Mouse (Mus musculus) CH12.LX (cell line): Measurements from ENCODE around the gene Zdhhc18. TPM values are rescaled to one million over a fixed set of nuclear protein-coding genes. Genes with fewer than 3 reads are reported as not detected.

Source experiments
- DNase-seq: peaks from one replicate; pipeline ENCODE4 v3.0.0-alpha.2; 2013; ENCODE audit errors: extremely low read depth
- H3K27ac ChIP-seq: 2 replicates; pipeline ENCODE4 v1.5.1; 2012; ENCODE audit warnings: low read depth, mild to moderate bottlenecking, control low read depth, moderate library complexity; ENCODE audit not compliant: insufficient read depth
- H3K27me3 ChIP-seq: replicated peaks from 2 replicates; pipeline ENCODE3; 2012; ENCODE audit warnings: inconsistent platforms
- H3K36me3 ChIP-seq, 2 experiments: replicated peaks in 1 of 2; 2 replicates each; pipeline versions ENCODE3 to v1.6.1; 2012; ENCODE audit warnings: inconsistent platforms in 1 of 2, low read length in 1 of 2, mild to moderate bottlenecking in 1 of 2, mixed read lengths in 1 of 2, moderate library complexity in 1 of 2; ENCODE audit not compliant: control insufficient read depth in 1 of 2, insufficient read depth in 1 of 2
- H3K4me1 ChIP-seq, 2 experiments: 2 replicates each; pipeline ENCODE4 v1.6.1; 2012; ENCODE audit warnings: inconsistent platforms in 1 of 2, moderate library complexity in 1 of 2; ENCODE audit not compliant: insufficient read depth in 2 of 2, control insufficient read depth in 1 of 2
- H3K4me2 ChIP-seq: 2 replicates; pipeline ENCODE4 v1.6.1; 2012; ENCODE audit warnings: low read depth, mild to moderate bottlenecking, control low read depth; ENCODE audit not compliant: poor library complexity, insufficient read depth, severe bottlenecking
- H3K4me3 ChIP-seq, 3 experiments: fragments of 150-350 bp in 1 of 3; sonication (generic) in 1 of 3; replicated peaks in 1 of 3; 2 replicates each; pipeline versions ENCODE3 to v1.5.1; 2011 to 2012; ENCODE audit warnings: low read depth in 2 of 3, low read length in 2 of 3, mild to moderate bottlenecking in 2 of 3, moderate library complexity in 2 of 3, control low read depth in 1 of 3, improper control_type of control experiment in 1 of 3, inconsistent platforms in 1 of 3, mixed read lengths in 1 of 3; ENCODE audit not compliant: poor library complexity in 1 of 3
- H3K79me2 ChIP-seq: replicated peaks from 2 replicates; pipeline ENCODE4 v1.6.1; 2012; ENCODE audit warnings: mild to moderate bottlenecking, moderate library complexity; ENCODE audit not compliant: control insufficient read depth, poor library complexity, insufficient read depth, severe bottlenecking; ENCODE audit errors: extremely low read depth
- H3K9ac ChIP-seq: 2 replicates; pipeline ENCODE4 v1.6.1; 2012; ENCODE audit warnings: low read depth, mild to moderate bottlenecking, control low read depth, moderate library complexity; ENCODE audit not compliant: insufficient read depth
- H3K9me3 ChIP-seq: replicated peaks from 2 replicates; pipeline ENCODE3; 2012; ENCODE audit warnings: low read length, inconsistent platforms, mixed read lengths
- BHLHE40 ChIP-seq: IDR thresholded peaks from 2 replicates; pipeline ENCODE4 v1.6.1; 2011; ENCODE audit warnings: mild to moderate bottlenecking, low read depth, low read length, improper control_type of control experiment
- CHD1 ChIP-seq: IDR thresholded peaks from 2 replicates; pipeline ENCODE4 v1.6.1; 2012; ENCODE audit warnings: low read depth, low read length, improper control_type of control experiment, inconsistent platforms
- CHD2 ChIP-seq: IDR thresholded peaks from 2 replicates; pipeline ENCODE4 v1.6.1; 2011; ENCODE audit warnings: low read length, improper control_type of control experiment
- CTCF ChIP-seq, 2 experiments: IDR thresholded peaks in 1 of 2; conservative IDR thresholded peaks in 1 of 2; 2 replicates each; pipeline ENCODE4 v1.5.1; 2011 to 2012; ENCODE audit warnings: low read depth in 2 of 2, low read length in 2 of 2, improper control_type of control experiment in 1 of 2, inconsistent platforms in 1 of 2, mild to moderate bottlenecking in 1 of 2, moderate library complexity in 1 of 2
- E2F4 ChIP-seq: IDR thresholded peaks from 2 replicates; pipeline ENCODE4 v1.6.1; 2011; ENCODE audit warnings: low read depth, low read length, improper control_type of control experiment; ENCODE audit not compliant: insufficient replicate concordance
- ELF1 ChIP-seq: IDR thresholded peaks from 2 replicates; pipeline ENCODE4 v1.6.1; 2014; ENCODE audit warnings: low read depth, mild to moderate bottlenecking, inconsistent platforms, low read length, improper control_type of control experiment
- EP300 ChIP-seq: IDR thresholded peaks from 2 replicates; pipeline ENCODE4 v1.6.1; 2011; ENCODE audit warnings: low read length, improper control_type of control experiment
- ETS1 ChIP-seq: conservative IDR thresholded peaks from 2 replicates; pipeline ENCODE4 v1.6.1; 2012; ENCODE audit warnings: low read depth, mild to moderate bottlenecking, inconsistent platforms, low read length, improper control_type of control experiment, moderate library complexity
- GABPA ChIP-seq: IDR thresholded peaks from 2 replicates; pipeline ENCODE4 v1.6.1; 2012; ENCODE audit warnings: low read depth, low read length, improper control_type of control experiment, inconsistent platforms; ENCODE audit not compliant: insufficient replicate concordance
- HCFC1 ChIP-seq: IDR thresholded peaks from 2 replicates; pipeline ENCODE4 v1.6.1; 2012; ENCODE audit warnings: low read depth, mild to moderate bottlenecking, inconsistent platforms, low read length, improper control_type of control experiment
- IRF4 ChIP-seq: IDR thresholded peaks from 2 replicates; pipeline ENCODE4 v1.6.1; 2014; ENCODE audit warnings: low read depth, mild to moderate bottlenecking, inconsistent platforms, low read length, improper control_type of control experiment
- JUND ChIP-seq: conservative IDR thresholded peaks from 2 replicates; pipeline ENCODE4 v1.6.1; 2011; ENCODE audit warnings: low read depth, low read length, improper control_type of control experiment
- KAT2A ChIP-seq: IDR thresholded peaks from 2 replicates; pipeline ENCODE4 v1.6.1; 2012; ENCODE audit warnings: low read length, improper control_type of control experiment, inconsistent platforms; ENCODE audit not compliant: insufficient replicate concordance
- MAFK ChIP-seq: IDR thresholded peaks from 2 replicates; pipeline ENCODE4 v1.6.1; 2011; ENCODE audit warnings: low read length, improper control_type of control experiment; ENCODE audit not compliant: insufficient replicate concordance
- MAX ChIP-seq: IDR thresholded peaks from 2 replicates; pipeline ENCODE4 v1.6.1; 2011; ENCODE audit warnings: low read length, improper control_type of control experiment
- MAZ ChIP-seq: IDR thresholded peaks from 2 replicates; pipeline ENCODE4 v1.6.1; 2012; ENCODE audit warnings: low read depth, mild to moderate bottlenecking, inconsistent platforms, low read length, improper control_type of control experiment, moderate library complexity
- MEF2A ChIP-seq: IDR thresholded peaks from 2 replicates; pipeline ENCODE4 v1.6.1; 2014; ENCODE audit warnings: low read depth, mild to moderate bottlenecking, inconsistent platforms, low read length, improper control_type of control experiment, borderline replicate concordance
- MXI1 ChIP-seq: IDR thresholded peaks from 2 replicates; pipeline ENCODE4 v1.6.1; 2011; ENCODE audit warnings: mild to moderate bottlenecking, low read depth, low read length, improper control_type of control experiment
- MYC ChIP-seq: IDR thresholded peaks from 2 replicates; pipeline ENCODE4 v1.6.1; 2011; ENCODE audit warnings: low read depth, mild to moderate bottlenecking, improper control_type of control experiment, low read length
- NELFE ChIP-seq: IDR thresholded peaks from 2 replicates; pipeline ENCODE4 v1.6.1; 2011; ENCODE audit warnings: low read depth, low read length, improper control_type of control experiment
- NRF1 ChIP-seq: IDR thresholded peaks from 2 replicates; pipeline ENCODE4 v1.6.1; 2014; ENCODE audit warnings: low read depth, mild to moderate bottlenecking, inconsistent platforms, low read length, improper control_type of control experiment, moderate library complexity
- PAX5 ChIP-seq: IDR thresholded peaks from 2 replicates; pipeline ENCODE4 v1.6.1; 2012; ENCODE audit warnings: low read length, inconsistent platforms, mixed read lengths
- POLR2A ChIP-seq: IDR thresholded peaks from 2 replicates; pipeline ENCODE4 v1.6.1; 2011; ENCODE audit warnings: low read depth, mild to moderate bottlenecking, improper control_type of control experiment, low read length
- POLR2AphosphoS2 ChIP-seq: IDR thresholded peaks from 2 replicates; pipeline ENCODE4 v1.6.1; 2011; ENCODE audit warnings: low read depth, low read length, improper control_type of control experiment
- RAD21 ChIP-seq: IDR thresholded peaks from 2 replicates; pipeline ENCODE4 v1.6.1; 2011; ENCODE audit warnings: low read depth, mild to moderate bottlenecking, low read length, improper control_type of control experiment, moderate library complexity
- RCOR1 ChIP-seq: conservative IDR thresholded peaks from 2 replicates; pipeline ENCODE4 v1.6.1; 2012; ENCODE audit warnings: low read depth, mild to moderate bottlenecking, inconsistent platforms, low read length, improper control_type of control experiment
- SIN3A ChIP-seq: IDR thresholded peaks from 2 replicates; pipeline ENCODE4 v1.6.1; 2012; ENCODE audit warnings: low read length, improper control_type of control experiment, inconsistent platforms
- SMC3 ChIP-seq: IDR thresholded peaks from 2 replicates; pipeline ENCODE4 v1.6.1; 2011; ENCODE audit warnings: low read depth, low read length, improper control_type of control experiment
- TBP ChIP-seq: conservative IDR thresholded peaks from 2 replicates; pipeline ENCODE4 v1.6.1; 2011; ENCODE audit warnings: low read depth, low read length, improper control_type of control experiment
- TCF12 ChIP-seq: IDR thresholded peaks from 2 replicates; pipeline ENCODE4 v1.6.1; 2014; ENCODE audit warnings: low read depth, mild to moderate bottlenecking, inconsistent platforms, low read length, improper control_type of control experiment
- UBTF ChIP-seq: IDR thresholded peaks from 2 replicates; pipeline ENCODE4 v1.6.1; 2012; ENCODE audit warnings: low read depth, mild to moderate bottlenecking, inconsistent platforms, low read length, improper control_type of control experiment, moderate library complexity
- USF1 ChIP-seq: IDR thresholded peaks from 2 replicates; pipeline ENCODE4 v1.6.1; 2014; ENCODE audit warnings: low read depth, mild to moderate bottlenecking, inconsistent platforms, low read length, improper control_type of control experiment
- USF2 ChIP-seq: conservative IDR thresholded peaks from 2 replicates; pipeline ENCODE4 v1.6.1; 2011; ENCODE audit warnings: low read depth, low read length, improper control_type of control experiment
- ZC3H11A ChIP-seq: IDR thresholded peaks from 2 replicates; pipeline ENCODE4 v1.6.1; 2012; ENCODE audit warnings: low read depth, mild to moderate bottlenecking, inconsistent platforms, low read length, improper control_type of control experiment
- ZKSCAN1 ChIP-seq: IDR thresholded peaks from 2 replicates; pipeline ENCODE4 v1.6.1; 2012; ENCODE audit warnings: low read depth, inconsistent platforms, low read length, improper control_type of control experiment, borderline replicate concordance
- ZMIZ1 ChIP-seq: IDR thresholded peaks from 2 replicates; pipeline ENCODE4 v1.6.1; 2012; ENCODE audit warnings: low read depth, mild to moderate bottlenecking, inconsistent platforms, low read length, improper control_type of control experiment
- ZNF384 ChIP-seq: IDR thresholded peaks from 2 replicates; pipeline ENCODE4 v1.6.1; 2012; ENCODE audit warnings: low read depth, low read length, improper control_type of control experiment, inconsistent platforms
- dilution Hi-C: fragments of 300-500 bp; cut with MboI; formaldehyde crosslinking; loops from 2 replicates; pipeline ENCODE4 v1.14.3; 2020; ENCODE audit warnings: low sequenced_read_pairs; ENCODE audit not compliant: extremely low pct_unique_long_range_greater_than_20kb, extremely low pct_ligation_motif_present
- in situ Hi-C: fragments of 300-500 bp; cut with MboI; formaldehyde crosslinking; loops from 3 replicates; pipeline ENCODE4 v1.14.3; 2019; ENCODE audit warnings: low sequenced_read_pairs, low pct_ligation_motif_present, low pct_unique_long_range_greater_than_20kb, mixed read lengths
- polyA plus RNA-seq: library from polyadenylated mRNA; unstranded; fragments of >175 nt; gene quantifications from 2 replicates; pipeline ENCODE4 v1.2.1, GENCODE M21; 2012; ENCODE audit warnings: low read depth; ENCODE audit not compliant: insufficient read length
- total RNA-seq, 2 experiments: library from RNA; depleted of rRNA; stranded (reverse); fragments of 300-350 nt in 1 of 2; fragments of >200 nt in 1 of 2; gene quantifications; 2 replicates each; pipeline ENCODE4 v1.2.3; 2012 to 2014

Zdhhc18 gene
- total and polyA plus RNA-seq, 3 experiments = 15.9 to 31.0 (median 24.3) TPM

GRCm38 (mm10) chr4:133622161-133622695, 27.7 kb downstream of the Zdhhc18 start:
- Histone ChIP-seq H3K9ac (no peak overlapping the region), H3K79me2 (no peaks in the 10 kb centered on the region), H3K9me3 (no peaks in the 10 kb centered on the region), H3K4me3 (peak overlapping the region in 2 of 3 experiments; percentile 25 to 41), H3K4me2 (peak overlapping the region; percentile 74), H3K27ac (peak overlapping the region; percentile 96), H3K4me1 (peaks cover 35 to 72% of the 10 kb centered on the region in 2 experiments), H3K36me3 (peaks cover 16 to 62% of the 10 kb centered on the region in 2 experiments), H3K27me3 (no peaks in the 10 kb centered on the region)
- dilution Hi-C loops (no loop called here), in situ Hi-C loops (no loop called here)
- TF ChIP-seq EP300 (peak; percentile 34), ETS1 (peak; percentile 97), USF2 (no peak), KAT2A (0 out of 2 replicates have a peak, but pooled peaks have one; percentile 26), CHD1 (peak; percentile 37; the same call in 1 of the 2 replicates), POLR2AphosphoS2 (0 out of 2 replicates have a peak, but pooled peaks have one; percentile 65), MAX (peak; percentile 58; the same call in 1 of the 2 replicates), ZKSCAN1 (no peak), MXI1 (peak; percentile 50; the same call in 1 of the 2 replicates), HCFC1 (no peak; the same call in 1 of the 2 replicates), PAX5 (no peak), NELFE (no peak), BHLHE40 (peak; percentile 99), ZNF384 (peak; percentile 18; the same call in 1 of the 2 replicates), USF1 (peak; percentile 27), MEF2A (peak; percentile 61; the same call in 1 of the 2 replicates), RAD21 (no peak), TCF12 (peak; percentile 67), JUND (no peak), MAZ (peak; percentile 68), TBP (no peak), MAFK (peak; percentile 42; the same call in 1 of the 2 replicates), CTCF (conservative IDR thresholded peaks at IDR 0.05 in 1 of 2, IDR thresholded peaks at IDR 0.05 in 1 of 2; ENCODE audit: low read depth in 2 of 2, low read length in 2 of 2) (no peak), ZC3H11A (no peak), RCOR1 (peak; percentile 72; the same call in 1 of the 2 replicates), E2F4 (no peak), CHD2 (peak; percentile 57; the same call in 1 of the 2 replicates), ZMIZ1 (no peak), SMC3 (no peak), UBTF (no peak), POLR2A (no peak), SIN3A (peak; percentile 60), MYC (peak; percentile 49; the same call in 1 of the 2 replicates), GABPA (no peak), IRF4 (peak; percentile 46), NRF1 (0 out of 2 replicates have a peak, but pooled peaks have one; percentile 29), ELF1 (peak; percentile 61)
- DNase-seq = peak; percentile 73
